Mouse (Mus musculus): ENCODE data around the gene Zfp697. TPM values are rescaled to one million over a fixed set of nuclear protein-coding genes. Genes with fewer than 3 reads are reported as not detected.
"Not testable (repeated sequence)": the region's sequence is repeated elsewhere in the genome, so short reads cannot be mapped to it uniquely, and the experiment has no call there.

The Zfp697 gene
- polyA plus RNA-seq, 1 experiment from 2014 or later = 8.8 TPM

GRCm38 (mm10) chr3:98616786-98617185 is 234.5 kb downstream of the Zfp697 start:
- H3K27ac ChIP-seq; H3K36me3 ChIP-seq; H3K9me3 ChIP-seq; H3K9ac ChIP-seq; H3K4me1 ChIP-seq; H3K4me3 ChIP-seq; ATAC-seq (ENCODE audit: insufficient number of reproducible peaks, insufficient read depth, low FRiP score, low TSS enrichment); H3K4me2 ChIP-seq (replicated peaks); H3K27me3 ChIP-seq: not testable (repeated sequence)
- 48% methylated on average over 1 of the region's 1 CpGs for whole genome bisulfite sequencing

GRCm38 (mm10) chr3:98629633-98630032 is 247.4 kb downstream of the Zfp697 start:
- Histone ChIP-seq H3K9me3 (no peaks in the 10 kb centered on the region), H3K4me3 (no peak overlapping the region), H3K27me3 (no peaks in the 10 kb centered on the region), H3K9ac (no peak overlapping the region), H3K4me2 (replicated peaks) (no peak overlapping the region), H3K4me1 (no peaks in the 10 kb centered on the region), H3K36me3 (no peaks in the 10 kb centered on the region), H3K27ac (no peak overlapping the region)
- no peak for ATAC-seq (ENCODE audit: insufficient number of reproducible peaks, insufficient read depth, low FRiP score, low TSS enrichment)
- 85% methylated on average over 3 of the region's 3 CpGs for WGBS

- Histone ChIP-seq H3K9me3 (no peaks in the 10 kb centered on the region), H3K4me1 (no peaks in the 10 kb centered on the region), H3K4me2 (replicated peaks) (no peak within 1 kb of the TSS), H3K36me3 (no peaks in the 10 kb centered on the region), H3K4me3 (no peak within 1 kb of the TSS), H3K9ac (no peak within 1 kb of the TSS), H3K27ac (no peak within 1 kb of the TSS), H3K27me3 (no peaks in the 10 kb centered on the region)
- ATAC-seq (ENCODE audit: insufficient number of reproducible peaks, insufficient read depth, low FRiP score, low TSS enrichment) = no peak
Observed at GRCm38 (mm10) chr3:98630152-98630551, 247.9 kb downstream of the Zfp697 start, which contains the start of gene Hsd3b5. Gene Hsd3b5 (minus strand): TSS chr3:98630252.

- no peak for ATAC-seq (ENCODE audit: insufficient number of reproducible peaks, insufficient read depth, low FRiP score, low TSS enrichment)
- Histone ChIP-seq H3K4me1 (no peaks in the 10 kb centered on the region), H3K4me2 (replicated peaks) (no peak overlapping the region), H3K36me3 (no peaks in the 10 kb centered on the region), H3K4me3 (no peak overlapping the region), H3K27me3 (no peaks in the 10 kb centered on the region), H3K9ac (no peak overlapping the region), H3K9me3 (no peaks in the 10 kb centered on the region), H3K27ac (no peak overlapping the region)
- 95% methylated on average over 1 of the region's 1 CpGs for WGBS
Observed at GRCm38 (mm10) chr3:98635145-98635544, 252.9 kb downstream of the Zfp697 start.

GRCm38 (mm10) chr3:98680786-98681185 is 298.5 kb downstream of the Zfp697 start:
- H3K9ac ChIP-seq = no peak overlapping the region
- no peaks in the 10 kb centered on the region for H3K9me3 ChIP-seq
- H3K4me2 ChIP-seq (replicated peaks) = no peak overlapping the region
- no peaks in the 10 kb centered on the region for H3K27me3 ChIP-seq
- ATAC-seq (ENCODE audit: insufficient number of reproducible peaks, insufficient read depth, low FRiP score, low TSS enrichment) = no peak
- H3K4me3 ChIP-seq = no peak overlapping the region
- H3K36me3 ChIP-seq = no peaks in the 10 kb centered on the region
- no peak overlapping the region for H3K27ac ChIP-seq
- H3K4me1 ChIP-seq = no peaks in the 10 kb centered on the region

GRCm38 (mm10) chr3:98682401-98682800 is 300.1 kb downstream of the Zfp697 start:
- Histone ChIP-seq H3K27ac (no peak overlapping the region), H3K27me3 (no peaks in the 10 kb centered on the region), H3K4me3 (no peak overlapping the region), H3K4me1 (no peaks in the 10 kb centered on the region), H3K4me2 (replicated peaks) (no peak overlapping the region), H3K36me3 (no peaks in the 10 kb centered on the region), H3K9ac (no peak overlapping the region), H3K9me3 (no peaks in the 10 kb centered on the region)
- 57% methylated on average over 1 of the region's 1 CpGs for WGBS
- no peak for ATAC-seq (ENCODE audit: insufficient number of reproducible peaks, insufficient read depth, low FRiP score, low TSS enrichment)

GRCm38 (mm10) chr3:98720740-98721139 is 338.5 kb downstream of the Zfp697 start:
- no peak overlapping the region for H3K4me2 ChIP-seq (replicated peaks)
- H3K9me3 ChIP-seq = no peaks in the 10 kb centered on the region
- no peak overlapping the region for H3K4me3 ChIP-seq
- no peak overlapping the region for H3K9ac ChIP-seq
- no peaks in the 10 kb centered on the region for H3K36me3 ChIP-seq
- no peak for ATAC-seq (ENCODE audit: insufficient number of reproducible peaks, insufficient read depth, low FRiP score, low TSS enrichment)
- no peak overlapping the region for H3K27ac ChIP-seq
- H3K4me1 ChIP-seq = no peaks in the 10 kb centered on the region
- H3K27me3 ChIP-seq = no peaks in the 10 kb centered on the region

- no peak for ATAC-seq (ENCODE audit: insufficient number of reproducible peaks, insufficient read depth, low FRiP score, low TSS enrichment)
Observed at GRCm38 (mm10) chr3:98724376-98724775, 342.1 kb downstream of the Zfp697 start, which contains the start of gene Hsd3b2. Gene Hsd3b2 (minus strand): TSS chr3:98724543.

GRCm38 (mm10) chr3:98726281-98726680 is 344.0 kb downstream of the Zfp697 start:
- H3K36me3 ChIP-seq = no peaks in the 10 kb centered on the region
- no peak overlapping the region for H3K9ac ChIP-seq
- WGBS = 81% methylated on average over 2 of the region's 2 CpGs

More at GRCm38 (mm10) chr3:98724376-98724775, 342.1 kb downstream of the Zfp697 start, which contains the start of gene Hsd3b2:
- no peak within 1 kb of the TSS for H3K4me2 ChIP-seq (replicated peaks)
- no peaks in the 10 kb centered on the region for H3K36me3 ChIP-seq
- no peaks in the 10 kb centered on the region for H3K4me1 ChIP-seq
- WGBS = 78% methylated on average over 1 of the region's 1 CpGs
- no peak within 1 kb of the TSS for H3K27ac ChIP-seq
- no peak within 1 kb of the TSS for H3K4me3 ChIP-seq
- H3K9ac ChIP-seq = no peak within 1 kb of the TSS
- no peaks in the 10 kb centered on the region for H3K27me3 ChIP-seq
- H3K9me3 ChIP-seq = no peaks in the 10 kb centered on the region

GRCm38 (mm10) chr3:98733724-98734123 is 351.5 kb downstream of the Zfp697 start:
- H3K9me3 ChIP-seq = no peaks in the 10 kb centered on the region
- no peak overlapping the region for H3K4me2 ChIP-seq (replicated peaks)
- no peaks in the 10 kb centered on the region for H3K4me1 ChIP-seq
- H3K27ac ChIP-seq = no peak overlapping the region
- WGBS = 80% methylated on average over 2 of the region's 2 CpGs
- no peak overlapping the region for H3K4me3 ChIP-seq
- no peak for ATAC-seq (ENCODE audit: insufficient number of reproducible peaks, insufficient read depth, low FRiP score, low TSS enrichment)
- no peak overlapping the region for H3K9ac ChIP-seq
- no peaks in the 10 kb centered on the region for H3K36me3 ChIP-seq
- no peaks in the 10 kb centered on the region for H3K27me3 ChIP-seq

More at GRCm38 (mm10) chr3:98726281-98726680, 344.0 kb downstream of the Zfp697 start:
- Histone ChIP-seq H3K4me2 (replicated peaks) (no peak overlapping the region), H3K9me3 (no peaks in the 10 kb centered on the region), H3K27ac (no peak overlapping the region), H3K4me1 (no peaks in the 10 kb centered on the region), H3K27me3 (no peaks in the 10 kb centered on the region), H3K4me3 (no peak overlapping the region)
- ATAC-seq (ENCODE audit: insufficient number of reproducible peaks, insufficient read depth, low FRiP score, low TSS enrichment) = no peak

- no peak for ATAC-seq (ENCODE audit: insufficient number of reproducible peaks, insufficient read depth, low FRiP score, low TSS enrichment)
- Histone ChIP-seq H3K4me1 (no peaks in the 10 kb centered on the region), H3K27me3 (no peaks in the 10 kb centered on the region), H3K36me3 (no peaks in the 10 kb centered on the region), H3K4me3 (no peak overlapping the region), H3K9ac (no peak overlapping the region), H3K27ac (no peak overlapping the region), H3K9me3 (no peaks in the 10 kb centered on the region), H3K4me2 (replicated peaks) (no peak overlapping the region)
- whole genome bisulfite sequencing = 47% methylated on average over 4 of the region's 4 CpGs
Observed at GRCm38 (mm10) chr3:98734340-98734739, 352.1 kb downstream of the Zfp697 start.

GRCm38 (mm10) chr3:98741043-98741442 is 358.8 kb downstream of the Zfp697 start:
- ATAC-seq (ENCODE audit: insufficient number of reproducible peaks, insufficient read depth, low FRiP score, low TSS enrichment); H3K9ac ChIP-seq; H3K36me3 ChIP-seq; H3K4me1 ChIP-seq; H3K27ac ChIP-seq; H3K27me3 ChIP-seq; H3K4me3 ChIP-seq; H3K4me2 ChIP-seq (replicated peaks); H3K9me3 ChIP-seq: not testable (repeated sequence)
- 32% methylated on average over 1 of the region's 1 CpGs for WGBS

- no peaks in the 10 kb centered on the region for H3K9me3 ChIP-seq
- H3K27ac ChIP-seq = no peak overlapping the region
- H3K4me3 ChIP-seq = no peak overlapping the region
- H3K4me2 ChIP-seq (replicated peaks) = no peak overlapping the region
- no peak overlapping the region for H3K9ac ChIP-seq
- no peaks in the 10 kb centered on the region for H3K4me1 ChIP-seq
- no peaks in the 10 kb centered on the region for H3K36me3 ChIP-seq
- ATAC-seq (ENCODE audit: insufficient number of reproducible peaks, insufficient read depth, low FRiP score, low TSS enrichment) = no peak
- 69% methylated on average over 2 of the region's 2 CpGs for WGBS
- H3K27me3 ChIP-seq = no peaks in the 10 kb centered on the region
Observed at GRCm38 (mm10) chr3:98752171-98752570, 369.9 kb downstream of the Zfp697 start.

All from embryonic facial prominence, embryonic 12.5 days (tissue).